Mouse (Mus musculus): ENCODE measurements around the gene Rpl23. TPM values are rescaled to one million over a fixed set of nuclear protein-coding genes. Genes with fewer than 3 reads are reported as not detected.
"Not testable (repeated sequence)": the region's sequence is repeated elsewhere in the genome, so short reads cannot be mapped to it uniquely, and the experiment has no call there.

Rpl23 gene
- total RNA-seq, 2 experiments from 2014 or later = 958 to 975 TPM

- DNase-seq = peak; percentile 97
Observed at GRCm38 (mm10) chr11:97766154-97766881, 15.9 kb downstream of the Rpl23 start, which contains the start of gene Cwc25. Cwc25 (minus strand) TSS chr11:97766556.

- DNase-seq = no peak
Observed at GRCm38 (mm10) chr11:97761638-97762037, 20.6 kb downstream of the Rpl23 start.

- DNase-seq = no peak
Observed at GRCm38 (mm10) chr11:97758942-97759341, 23.3 kb downstream of the Rpl23 start.

GRCm38 (mm10) chr11:97758125-97758524 lies 24.1 kb downstream of the Rpl23 start:
- no peak for DNase-seq

- no peak for DNase-seq
Observed at GRCm38 (mm10) chr11:97753277-97753676, 29.0 kb downstream of the Rpl23 start.

GRCm38 (mm10) chr11:97748496-97748895 lies 33.7 kb downstream of the Rpl23 start:
- DNase-seq = peak; percentile 45

DNA sequence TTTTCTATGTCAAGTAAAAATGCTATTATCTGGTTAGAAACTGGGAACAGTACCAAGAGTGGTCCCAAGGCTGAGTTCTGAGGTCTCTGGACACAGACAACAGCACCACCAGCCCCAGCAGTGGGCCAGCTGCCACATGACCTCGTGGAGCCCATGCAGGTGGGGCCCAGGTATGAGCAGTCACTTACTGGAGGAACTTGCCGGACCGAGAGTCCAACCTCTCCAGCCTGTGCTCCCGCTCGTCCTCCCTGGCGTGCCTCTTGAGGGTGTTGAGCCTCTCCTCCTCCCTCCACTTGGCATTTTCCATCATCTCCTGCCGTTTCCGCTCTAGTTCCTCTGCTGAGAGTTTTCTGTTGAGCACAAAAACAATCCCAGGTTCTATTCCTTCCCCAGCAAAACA lies 34.5 kb downstream of the Rpl23 start:
- DNase-seq = peak; percentile 38

DNA sequence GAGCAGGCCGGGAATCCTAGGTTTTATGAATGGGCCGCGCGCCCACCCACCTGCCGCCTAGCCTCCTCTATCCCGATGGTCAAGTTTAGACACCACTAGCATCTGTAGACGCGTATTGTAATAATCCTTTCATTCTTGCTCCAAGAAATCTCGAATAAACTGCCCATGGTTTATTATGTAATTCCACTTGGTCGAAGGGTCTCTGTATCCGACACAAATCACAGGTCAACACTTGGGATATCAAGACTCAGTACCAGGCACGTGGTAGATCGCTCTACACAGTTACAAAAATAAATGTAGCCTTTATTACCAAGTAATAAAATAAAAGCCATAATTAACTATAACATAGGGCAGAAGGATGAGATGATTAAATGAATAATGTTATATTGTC lies 36.9 kb downstream of the Rpl23 start:
- DNase-seq = no peak

- DNase-seq = peak; percentile 99
Observed at GRCm38 (mm10) chr11:97744718-97745330, 37.4 kb downstream of the Rpl23 start.

- DNase-seq = peak; percentile 67
Observed at GRCm38 (mm10) chr11:97744063-97744717, 38.0 kb downstream of the Rpl23 start, which contains the start of gene Pip4k2b. Pip4k2b (minus strand) TSS chr11:97744704.

- no peak for DNase-seq
Observed at GRCm38 (mm10) chr11:97743423-97743822, 38.8 kb downstream of the Rpl23 start.

GRCm38 (mm10) chr11:97742591-97742990 lies 39.6 kb downstream of the Rpl23 start:
- no peak for DNase-seq

GRCm38 (mm10) chr11:97742157-97742556 lies 40.1 kb downstream of the Rpl23 start:
- no peak for DNase-seq

GRCm38 (mm10) chr11:97740190-97740589 lies 42.0 kb downstream of the Rpl23 start:
- DNase-seq = peak; percentile 46

DNA sequence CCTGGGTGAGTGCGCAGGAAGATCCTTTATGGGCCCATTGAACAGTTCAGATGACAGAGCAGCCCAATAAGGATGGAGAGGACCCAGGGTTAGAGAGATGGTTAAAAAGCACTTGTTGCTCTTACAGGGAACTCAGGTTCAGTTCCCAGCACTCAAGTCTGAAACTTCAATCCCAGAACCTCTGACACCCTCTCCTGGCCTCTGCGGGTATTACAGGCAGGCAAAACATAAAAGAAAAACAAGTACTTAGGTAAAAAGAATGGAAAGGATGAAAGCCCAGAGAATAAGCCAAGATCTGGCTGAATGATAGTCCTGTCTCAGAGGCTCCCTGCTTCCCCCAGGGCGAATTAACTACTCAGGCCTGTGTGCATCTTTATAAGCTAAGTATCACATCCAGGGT lies 43.1 kb downstream of the Rpl23 start:
- DNase-seq = no peak

GRCm38 (mm10) chr11:97738703-97739102 lies 43.5 kb downstream of the Rpl23 start:
- no peak for DNase-seq

DNA sequence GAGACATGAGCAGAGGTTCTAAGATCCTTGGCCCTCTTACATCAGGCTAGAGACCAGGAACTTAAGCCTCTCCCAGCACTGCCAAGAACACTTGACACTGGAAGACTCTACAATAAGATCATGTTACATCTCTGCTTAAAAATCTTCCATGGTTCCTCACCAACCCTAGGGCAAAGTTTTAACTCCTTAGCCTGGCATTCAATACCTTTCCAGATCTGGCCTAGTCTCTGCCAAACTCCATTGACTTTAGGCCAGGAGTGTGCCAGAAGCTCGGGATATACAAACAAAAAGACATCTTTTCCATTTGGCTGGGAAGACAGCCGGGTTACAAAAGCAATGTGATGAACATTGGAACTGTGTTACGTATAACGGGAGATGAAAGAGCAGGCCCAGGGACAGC lies 44.6 kb downstream of the Rpl23 start:
- DNase-seq = no peak

- no peak for DNase-seq
Observed at GRCm38 (mm10) chr11:97736645-97737044, 45.6 kb downstream of the Rpl23 start.

- not testable (repeated sequence) for DNase-seq
Observed at GRCm38 (mm10) chr11:97734810-97735209, 47.4 kb downstream of the Rpl23 start.

DNA sequence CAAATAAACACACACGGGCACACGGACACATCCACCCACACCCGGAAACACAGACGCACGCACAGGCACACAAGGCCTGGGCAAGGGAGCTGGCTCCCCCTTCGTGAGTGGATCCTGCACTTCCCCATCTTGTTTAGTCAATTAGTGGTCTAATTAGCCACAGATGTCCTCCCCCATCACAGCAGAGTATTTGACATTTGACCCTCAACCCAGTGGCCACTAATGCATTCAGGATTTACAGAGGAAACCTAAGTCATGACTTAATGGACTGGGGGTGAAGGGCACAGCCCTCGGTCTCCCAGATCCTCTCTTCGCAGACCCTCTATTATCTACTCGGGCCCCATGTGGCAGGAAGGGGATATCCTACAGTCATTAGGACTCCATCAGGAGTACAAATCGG lies 48.5 kb downstream of the Rpl23 start:
- no peak for DNase-seq

DNA sequence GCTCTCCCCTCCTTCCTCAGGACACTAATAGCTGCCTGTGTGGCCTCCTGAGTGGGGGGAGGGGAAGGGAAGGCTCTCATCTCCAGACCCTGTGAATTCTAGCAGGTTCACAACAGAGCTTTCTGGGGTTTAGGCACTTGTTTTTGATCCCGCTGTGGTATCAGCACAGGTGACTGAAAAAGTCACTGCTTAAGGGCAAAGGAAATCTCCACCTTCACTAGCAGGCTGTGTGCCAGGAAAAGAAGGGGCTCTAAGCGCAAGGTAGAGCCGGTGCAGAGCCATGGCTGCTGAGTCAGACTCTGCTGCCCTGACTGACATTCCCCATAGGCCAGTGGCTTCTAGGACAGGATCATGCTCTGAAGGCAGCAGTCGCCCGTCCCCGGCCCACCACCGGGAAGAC lies 53.5 kb downstream of the Rpl23 start:
- DNase-seq = no peak

DNA sequence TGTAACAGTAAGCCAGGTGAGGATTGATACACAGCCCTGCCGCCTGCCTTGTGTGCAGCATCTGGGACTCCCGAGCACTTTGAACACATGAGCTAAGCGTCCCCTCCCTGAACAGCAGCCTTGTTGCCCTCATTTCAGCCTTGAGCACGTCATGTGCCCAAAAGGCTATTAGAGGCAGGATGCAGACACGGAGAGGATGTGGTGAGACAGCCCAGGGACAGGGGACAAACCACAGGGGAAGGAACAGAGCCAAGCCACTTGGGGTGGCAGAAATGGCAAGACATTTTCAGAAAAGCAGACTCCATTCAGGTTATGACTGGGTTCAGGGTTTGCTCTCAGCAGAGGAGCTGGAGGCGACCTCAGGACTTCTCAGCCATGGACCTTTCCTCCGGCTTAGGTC lies 53.9 kb downstream of the Rpl23 start:
- no peak for DNase-seq
